Mouse (Mus musculus): Measurements from ENCODE around the gene A730061H03Rik.

Gene A730061H03Rik

GRCm38 (mm10) chr14:55581981-55582681, 21.9 kb upstream of the A730061H03Rik start:
- no peak for DNase-seq (ENCODE audit: extremely low read depth, insufficient read length, low spot score)

GRCm38 (mm10) chr14:55580731-55581130, 20.5 kb upstream of the A730061H03Rik start:
- DNase-seq (ENCODE audit: extremely low read depth, insufficient read length, low spot score), result no peak

- no peak for DNase-seq (ENCODE audit: extremely low read depth, insufficient read length, low spot score)
Observed at GRCm38 (mm10) chr14:55579511-55580496, 19.6 kb upstream of the A730061H03Rik start.

- no peak for DNase-seq (ENCODE audit: extremely low read depth, insufficient read length, low spot score)
Observed at GRCm38 (mm10) chr14:55578668-55579269, 18.6 kb upstream of the A730061H03Rik start.

GRCm38 (mm10) chr14:55577871-55578667, 17.9 kb upstream of the A730061H03Rik start, which contains the start of gene Psme1:
Gene Psme1 (plus strand): TSS chr14:55578123.
- peak; percentile 83 for DNase-seq (ENCODE audit: extremely low read depth, insufficient read length, low spot score)

- no peak for DNase-seq (ENCODE audit: extremely low read depth, insufficient read length, low spot score)
Observed at GRCm38 (mm10) chr14:55576376-55576775, 16.2 kb upstream of the A730061H03Rik start.

- DNase-seq (ENCODE audit: extremely low read depth, insufficient read length, low spot score), result no peak
Observed at GRCm38 (mm10) chr14:55575711-55576110, 15.5 kb upstream of the A730061H03Rik start.

GRCm38 (mm10) chr14:55575302-55575701, 15.1 kb upstream of the A730061H03Rik start, which contains the start of gene Fitm1:
Gene Fitm1 (plus strand): TSS chr14:55575617.
- no peak for DNase-seq (ENCODE audit: extremely low read depth, insufficient read length, low spot score)

- DNase-seq (ENCODE audit: extremely low read depth, insufficient read length, low spot score), result no peak
Observed at GRCm38 (mm10) chr14:55571760-55572159, 11.6 kb upstream of the A730061H03Rik start.

- DNase-seq (ENCODE audit: extremely low read depth, insufficient read length, low spot score), result no peak
Observed at GRCm38 (mm10) chr14:55570588-55570987, 10.4 kb upstream of the A730061H03Rik start.

- DNase-seq (ENCODE audit: extremely low read depth, insufficient read length, low spot score), result no peak
Observed at GRCm38 (mm10) chr14:55567496-55567895, 7.3 kb upstream of the A730061H03Rik start.

- DNase-seq (ENCODE audit: extremely low read depth, insufficient read length, low spot score), result no peak
Observed at GRCm38 (mm10) chr14:55565748-55566147, 5.5 kb upstream of the A730061H03Rik start.

GRCm38 (mm10) chr14:55563249-55563648, 3.0 kb upstream of the A730061H03Rik start:
- no peak for DNase-seq (ENCODE audit: extremely low read depth, insufficient read length, low spot score)

GRCm38 (mm10) chr14:55561860-55562259, 1.7 kb upstream of the A730061H03Rik start:
- no peak for DNase-seq (ENCODE audit: extremely low read depth, insufficient read length, low spot score)

GRCm38 (mm10) chr14:55559799-55560201, 406 bp downstream of the A730061H03Rik start, which contains the start of gene Dcaf11:
Gene Dcaf11 (plus strand): TSS chr14:55560006.
- DNase-seq (ENCODE audit: extremely low read depth, insufficient read length, low spot score), result peak; percentile 92

GRCm38 (mm10) chr14:55558740-55559448, 1.3 kb downstream of the A730061H03Rik start:
- no peak for DNase-seq (ENCODE audit: extremely low read depth, insufficient read length, low spot score)

- no peak for DNase-seq (ENCODE audit: extremely low read depth, insufficient read length, low spot score)
Observed at GRCm38 (mm10) chr14:55557587-55557986, 2.6 kb downstream of the A730061H03Rik start.

- DNase-seq (ENCODE audit: extremely low read depth, insufficient read length, low spot score), result peak; percentile 41
Observed at GRCm38 (mm10) chr14:55557003-55557402, 3.2 kb downstream of the A730061H03Rik start.

- no peak for DNase-seq (ENCODE audit: extremely low read depth, insufficient read length, low spot score)
Observed at GRCm38 (mm10) chr14:55555788-55556187, 4.4 kb downstream of the A730061H03Rik start.
